Mouse (Mus musculus) adrenal gland, adult 8-10 months (tissue): ENCODE measurements around the gene Bean1. TPM values are rescaled to one million over a fixed set of nuclear protein-coding genes. Genes with fewer than 3 reads are reported as not detected.

Experiments used
- DNase-seq: peaks from one replicate; pipeline ENCODE4 v3.0.0; 2022
- total RNA-seq, 4 experiments: library from RNA; stranded (reverse); gene quantifications; 2 replicates each; pipeline ENCODE4 v1.2.4; 2022

Gene Bean1
- total RNA-seq = 10 to 100 TPM in 1 of 4 experiments, 1 to 10 TPM in 3; 3.3 to 10.8 (median 4.8) TPM

DNA sequence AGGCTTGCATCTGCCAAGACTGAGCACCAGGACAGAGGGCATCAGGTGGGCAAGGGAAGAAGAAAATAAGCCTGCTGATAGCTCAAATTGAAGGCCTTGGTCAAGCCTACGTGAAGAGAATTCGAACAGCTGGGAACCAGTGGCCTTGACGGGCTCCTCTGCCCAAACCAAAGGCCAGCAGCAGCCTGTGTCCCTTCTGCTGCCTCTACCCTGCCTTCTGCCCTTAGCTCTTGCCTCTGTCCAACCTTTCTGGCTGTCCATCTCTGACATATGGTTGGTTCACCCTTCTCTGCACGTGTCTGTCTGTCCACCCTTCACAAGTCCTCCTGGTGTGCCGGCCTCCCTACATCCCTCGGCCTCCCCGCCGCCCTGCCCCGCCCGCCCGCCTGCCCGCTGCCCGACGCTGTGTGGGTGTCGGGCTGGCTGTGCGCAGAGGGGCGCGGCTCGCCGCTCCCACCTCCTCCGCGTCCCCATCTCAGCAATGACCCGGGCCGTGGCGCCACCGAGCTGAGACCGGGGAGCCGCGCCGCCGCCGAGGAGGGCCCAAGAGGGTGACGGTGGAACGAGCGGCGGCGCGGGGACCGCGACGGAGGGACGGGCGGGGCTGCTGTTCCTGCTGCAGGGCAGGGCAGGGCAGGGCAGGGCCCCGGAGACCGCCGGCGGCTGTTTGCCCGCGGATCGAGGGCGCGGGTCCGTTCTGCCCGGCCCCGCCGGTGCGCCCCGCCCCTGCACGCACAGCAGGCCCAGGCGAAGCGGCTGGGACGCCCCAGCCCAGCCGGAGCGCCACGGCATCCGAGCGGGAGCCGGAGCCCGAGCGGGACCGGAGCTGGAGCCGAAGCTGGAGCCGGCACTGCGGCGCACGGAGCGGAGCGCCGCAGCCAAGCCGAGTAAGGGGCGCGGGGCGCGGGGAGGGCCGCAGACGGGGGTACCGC is at the start of gene Bean1:
TSS of gene Bean1 (plus strand) at position 325 of the 932 bp plus-strand sequence.
- no peak for DNase-seq

DNA sequence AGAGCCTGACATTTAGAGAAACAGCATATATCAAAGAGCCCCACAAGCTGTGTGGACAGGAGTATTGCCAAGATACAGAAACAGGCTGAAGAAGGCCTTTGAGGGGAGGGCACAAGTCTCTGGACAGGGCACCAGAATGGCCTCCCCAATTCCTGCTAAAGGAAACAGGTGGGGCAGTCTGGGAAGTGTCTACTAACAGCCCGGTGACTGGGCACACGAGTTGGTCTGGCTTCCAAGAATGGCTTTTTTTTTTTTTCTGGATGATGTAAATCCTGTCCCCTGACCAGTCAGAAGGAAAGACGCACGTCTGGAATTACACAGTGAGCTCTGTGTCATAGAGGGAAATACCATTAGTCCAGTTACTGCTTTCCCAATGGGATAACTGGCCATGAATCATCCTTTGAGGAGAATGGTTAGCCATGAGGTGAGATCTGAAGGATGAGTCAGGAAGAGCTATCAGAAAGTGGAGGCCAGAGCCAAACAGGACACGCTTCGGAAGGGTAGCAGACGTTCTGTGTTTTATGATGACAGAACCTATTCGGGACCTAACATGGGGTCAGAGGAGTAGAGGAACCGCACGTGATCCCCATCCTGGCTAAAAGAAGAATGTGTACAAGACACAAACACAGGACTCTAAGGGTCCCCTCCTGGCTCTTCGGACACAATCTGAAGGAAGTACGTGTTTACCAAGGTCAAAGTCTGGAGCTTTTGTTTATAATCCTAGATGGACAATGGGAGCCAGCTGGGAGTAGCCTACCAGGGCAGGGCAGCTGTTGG is 48.4 kb upstream of the Bean1 start:
- DNase-seq = peak; percentile 35

DNA sequence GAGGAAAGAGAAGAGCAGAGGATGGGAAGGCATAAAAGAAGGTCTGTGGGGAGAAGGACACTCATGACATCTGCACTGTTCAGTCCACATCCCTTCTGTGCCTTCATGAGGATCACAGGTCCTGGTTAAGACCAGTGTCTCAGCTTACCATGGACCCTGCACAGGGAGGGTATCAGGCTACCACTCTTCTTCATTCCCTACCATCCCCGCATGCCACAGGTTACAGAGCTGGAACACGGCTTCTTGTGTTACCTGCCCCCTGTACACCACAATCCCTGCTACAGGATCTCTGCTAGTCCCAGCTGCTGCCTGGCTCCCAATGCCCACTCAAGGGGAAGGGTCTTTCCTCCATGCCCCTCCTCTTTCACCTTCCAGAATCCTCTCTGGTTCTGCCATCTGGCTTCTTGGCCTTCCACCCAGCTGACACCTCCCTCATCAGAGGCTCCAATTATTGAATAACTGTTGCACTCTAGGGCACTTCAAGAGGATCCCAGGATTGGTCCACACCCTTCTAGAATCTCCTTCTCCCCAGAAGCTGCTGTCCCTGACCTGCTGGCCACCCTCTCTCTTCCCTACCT is 47.1 kb upstream of the Bean1 start:
- no peak for DNase-seq

DNA sequence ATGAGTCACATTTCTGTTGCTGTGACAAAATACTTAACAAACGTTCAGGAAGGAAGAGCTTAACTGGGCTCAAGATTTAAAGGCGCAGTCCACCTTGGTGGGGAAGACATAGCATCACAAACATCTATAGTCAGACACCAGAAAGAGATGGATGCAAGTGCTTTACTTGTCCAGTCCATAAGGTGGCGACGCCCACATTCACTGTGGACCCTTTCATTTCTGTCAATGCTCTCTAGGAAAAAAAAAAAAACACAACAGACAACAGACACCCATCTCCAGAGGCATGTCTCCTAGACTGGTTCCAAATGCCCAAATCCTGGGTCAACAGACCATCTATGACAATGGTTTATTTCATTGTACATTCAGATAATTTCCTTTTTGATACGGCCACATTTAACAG is 45.7 kb upstream of the Bean1 start:
- DNase-seq = no peak

DNA sequence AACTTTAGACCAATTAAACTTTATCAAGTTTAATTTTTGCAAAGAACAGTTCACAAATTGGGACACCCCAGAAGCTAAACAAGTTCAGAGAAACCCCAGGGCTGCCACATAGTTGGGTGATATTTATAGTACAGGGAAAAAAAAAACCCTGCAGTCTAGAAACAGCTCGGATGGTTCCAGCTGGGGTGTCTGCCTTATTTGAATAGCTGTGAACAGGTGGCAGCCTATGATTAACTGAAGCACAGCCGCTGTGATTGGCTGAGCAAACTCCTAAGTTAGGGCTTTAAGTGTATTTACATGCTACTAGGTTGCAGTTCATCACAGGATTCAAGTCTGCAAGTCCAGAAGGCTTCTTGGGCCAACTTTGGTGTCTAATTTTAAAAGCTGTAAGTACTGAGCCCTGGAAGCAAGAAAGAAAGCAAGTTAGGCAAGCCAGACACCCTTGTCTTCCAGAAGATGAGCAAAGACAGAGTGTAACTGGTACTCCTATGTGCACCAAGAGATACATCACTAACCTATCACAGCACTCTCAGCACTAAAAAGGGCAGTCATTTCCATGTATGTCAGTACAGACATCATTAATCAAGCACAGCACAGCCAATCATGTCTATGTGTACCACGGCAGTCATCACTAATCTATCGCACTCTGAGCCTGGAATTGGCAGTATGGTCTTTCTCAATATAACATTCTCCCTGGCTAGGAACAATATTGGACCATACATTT is 42.9 kb upstream of the Bean1 start:
- DNase-seq = no peak

DNA sequence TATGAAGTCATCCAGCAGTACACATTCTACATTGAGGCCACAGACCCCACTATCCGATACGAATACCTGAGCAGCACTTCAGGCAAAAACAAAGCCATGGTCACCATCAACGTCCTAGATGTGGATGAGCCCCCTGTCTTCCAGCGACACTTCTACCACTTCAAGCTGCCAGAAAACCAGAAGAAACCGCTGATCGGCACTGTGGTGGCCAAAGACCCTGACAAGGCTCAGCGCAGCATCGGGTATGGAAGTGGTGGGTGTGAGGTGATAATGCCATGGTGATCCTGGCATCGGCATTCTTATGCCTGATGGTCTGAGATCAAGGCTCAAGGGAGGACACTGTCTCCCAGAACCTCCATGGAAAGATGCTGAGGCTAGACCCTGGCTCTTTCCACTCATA is 39.3 kb upstream of the Bean1 start:
- no peak for DNase-seq

DNA sequence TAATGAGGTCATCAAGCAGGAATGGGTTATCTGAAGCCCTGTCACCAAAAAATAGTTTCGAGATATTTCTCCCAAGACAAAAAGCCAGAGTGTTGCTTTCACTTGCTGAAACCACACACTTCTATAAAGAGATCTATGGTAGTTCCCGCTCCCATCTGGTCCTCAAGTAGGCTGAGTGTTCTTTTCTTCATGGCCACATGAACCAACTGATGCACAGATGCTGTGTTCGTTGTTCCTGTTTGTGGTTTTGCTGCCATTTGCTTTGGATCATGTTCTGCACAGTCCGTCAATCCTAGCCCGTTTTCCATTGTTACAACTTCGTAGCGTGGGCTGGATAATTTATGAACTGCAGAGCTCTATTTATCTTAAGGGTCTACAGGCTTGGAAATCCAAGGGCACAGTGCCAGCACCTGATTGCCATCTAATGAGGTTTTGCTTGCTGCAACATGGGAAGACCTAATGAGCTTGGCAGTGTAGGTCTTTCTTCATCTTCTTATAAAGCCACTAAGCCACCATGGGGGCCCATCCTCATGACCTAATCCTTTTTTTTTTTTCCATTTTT is 38.7 kb upstream of the Bean1 start:
- DNase-seq = no peak

DNA sequence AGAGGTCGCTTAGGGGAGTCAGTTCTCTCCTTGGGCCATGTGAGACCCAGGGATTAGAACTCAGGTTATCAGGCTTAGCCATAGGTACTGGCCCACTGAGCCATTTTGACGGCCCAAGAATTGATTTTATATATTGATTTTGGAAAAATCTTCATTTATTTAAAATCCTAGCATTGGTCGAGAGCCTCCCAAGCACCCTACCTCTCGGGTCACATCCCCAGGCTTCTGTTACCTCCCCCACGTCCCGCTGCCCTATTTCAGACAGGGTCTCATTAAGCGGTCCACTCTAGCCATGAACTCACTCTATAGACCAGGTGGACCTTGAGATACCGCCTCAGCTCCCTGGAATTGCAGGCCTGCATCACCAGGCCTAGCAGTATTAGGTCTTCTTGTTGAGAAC is 35.7 kb upstream of the Bean1 start:
- DNase-seq = no peak

DNA sequence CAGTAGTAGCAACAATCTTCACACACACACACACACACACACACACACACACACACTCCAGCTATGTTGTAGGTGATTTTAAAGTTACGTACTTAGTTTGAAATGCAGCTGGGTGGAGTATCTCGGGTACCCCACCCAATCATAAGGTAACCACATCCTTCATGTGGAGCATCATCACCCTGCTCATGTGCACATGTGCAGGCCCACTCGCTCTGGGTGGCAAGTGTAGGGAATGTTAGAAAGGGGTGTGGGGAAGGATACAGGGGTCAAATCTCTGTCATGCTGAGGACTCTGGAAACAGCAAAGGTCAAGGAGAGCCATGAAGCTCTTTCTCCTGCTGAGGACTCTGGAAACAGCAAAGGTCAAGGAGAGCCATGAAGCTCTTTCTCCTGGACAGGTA is 34.0 kb upstream of the Bean1 start:
- no peak for DNase-seq

DNA sequence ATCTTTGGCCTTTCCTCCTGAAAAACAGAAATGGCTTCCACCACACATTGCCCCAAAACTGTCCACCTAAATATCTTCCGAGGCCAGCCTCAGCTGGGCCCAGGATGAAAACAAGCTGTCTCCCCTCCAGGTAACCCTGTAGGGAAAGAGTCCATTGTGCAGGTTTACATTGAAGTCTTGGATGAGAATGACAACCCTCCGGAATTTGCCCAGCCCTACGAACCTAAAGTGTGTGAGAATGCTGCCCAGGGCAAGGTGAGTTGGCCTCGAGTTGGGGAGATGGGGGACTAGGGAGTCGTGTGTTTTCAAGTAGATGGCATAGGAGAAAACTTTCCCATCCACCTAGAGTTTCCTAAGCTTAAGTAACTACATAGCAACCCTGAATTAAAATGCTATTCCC is 32.6 kb upstream of the Bean1 start:
- no peak for DNase-seq

DNA sequence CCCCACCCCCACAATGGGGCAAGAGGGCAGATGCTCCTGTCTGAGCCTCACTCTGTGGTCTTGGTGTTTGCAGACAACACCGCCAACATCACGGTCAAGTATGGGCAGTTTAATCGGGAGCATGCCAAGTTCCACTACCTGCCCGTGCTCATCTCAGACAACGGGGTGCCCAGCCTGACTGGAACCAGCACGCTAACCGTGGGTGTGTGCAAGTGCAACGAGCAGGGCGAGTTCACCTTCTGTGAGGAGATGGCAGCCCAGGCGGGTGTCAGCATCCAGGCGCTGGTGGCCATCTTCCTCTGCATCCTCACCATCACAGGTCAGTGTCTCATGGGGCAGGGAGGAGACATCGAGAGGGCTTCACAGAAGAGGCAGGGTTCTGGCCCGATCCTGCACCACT is 29.6 kb upstream of the Bean1 start:
- DNase-seq = no peak

DNA sequence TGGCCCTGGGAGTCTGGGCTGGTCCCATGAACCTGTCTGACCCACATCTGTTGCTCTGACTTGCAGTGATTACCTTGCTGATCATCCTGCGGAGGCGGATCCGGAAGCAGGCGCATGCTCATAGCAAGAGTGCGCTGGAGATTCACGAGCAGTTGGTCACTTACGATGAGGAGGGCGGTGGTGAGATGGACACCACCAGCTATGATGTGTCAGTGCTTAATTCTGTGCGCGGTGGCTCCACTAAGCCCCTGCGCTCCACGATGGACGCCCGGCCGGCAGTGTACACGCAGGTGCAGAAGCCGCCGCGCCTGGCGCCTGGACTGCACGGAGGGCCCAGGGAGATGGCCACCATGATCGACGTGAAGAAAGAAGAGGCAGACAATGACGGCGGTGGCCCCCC is 27.8 kb upstream of the Bean1 start:
- no peak for DNase-seq

DNA sequence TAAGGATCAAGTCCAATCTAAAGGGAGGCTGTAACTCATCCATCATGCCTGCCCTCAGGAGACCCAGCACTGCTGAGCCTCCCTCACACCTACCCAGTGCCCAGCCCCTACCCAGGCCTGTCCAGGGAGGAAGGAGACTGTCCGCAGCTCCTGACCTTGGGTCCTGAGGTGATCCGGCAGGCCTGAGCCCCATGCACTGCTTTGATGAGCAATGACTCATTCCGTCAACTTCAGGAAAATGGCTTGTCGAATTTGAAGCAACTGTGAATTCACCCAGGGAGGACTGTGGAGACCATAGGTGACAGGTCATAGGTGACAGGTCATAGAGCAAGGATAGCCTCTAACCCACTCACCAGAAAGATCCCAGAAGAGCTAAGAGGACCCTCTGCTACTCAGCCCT is 26.9 kb upstream of the Bean1 start:
- no peak for DNase-seq

DNA sequence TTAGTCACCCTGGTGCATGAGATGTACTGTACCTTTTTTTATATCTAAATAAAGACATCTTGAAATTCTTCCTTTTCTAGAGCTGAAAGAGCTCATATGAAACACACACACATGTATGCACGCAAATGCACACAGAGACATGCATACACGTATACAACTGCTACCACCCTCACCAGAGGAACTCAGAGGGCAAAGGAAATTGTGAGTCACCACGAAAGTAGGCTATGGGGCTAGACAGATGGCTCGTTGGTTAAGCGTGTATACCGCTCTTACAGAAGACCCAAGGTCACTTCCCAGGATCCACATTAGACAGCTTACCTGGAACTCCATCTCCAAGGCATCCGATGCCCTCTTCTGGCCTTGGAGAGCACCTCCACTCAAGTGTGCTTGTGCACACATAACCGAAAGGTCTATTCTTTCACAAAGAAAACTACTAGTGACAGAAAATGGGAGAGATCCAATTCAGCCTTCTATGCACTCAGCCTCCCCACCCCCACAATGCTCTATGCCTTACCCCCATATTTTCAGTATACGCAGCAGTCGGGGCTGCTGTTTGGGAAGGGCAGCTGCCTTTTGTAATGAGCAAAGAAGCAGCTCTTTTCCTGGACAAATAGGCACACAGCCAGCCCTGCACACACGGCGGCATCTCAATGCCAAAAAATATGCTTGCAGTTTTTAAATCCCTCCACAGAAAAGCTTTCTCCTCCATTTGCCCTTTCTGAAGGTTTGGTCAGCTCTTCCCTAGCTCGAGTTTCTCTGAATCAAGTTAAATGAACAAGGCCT is 25.6 kb upstream of the Bean1 start:
- DNase-seq = no peak

DNA sequence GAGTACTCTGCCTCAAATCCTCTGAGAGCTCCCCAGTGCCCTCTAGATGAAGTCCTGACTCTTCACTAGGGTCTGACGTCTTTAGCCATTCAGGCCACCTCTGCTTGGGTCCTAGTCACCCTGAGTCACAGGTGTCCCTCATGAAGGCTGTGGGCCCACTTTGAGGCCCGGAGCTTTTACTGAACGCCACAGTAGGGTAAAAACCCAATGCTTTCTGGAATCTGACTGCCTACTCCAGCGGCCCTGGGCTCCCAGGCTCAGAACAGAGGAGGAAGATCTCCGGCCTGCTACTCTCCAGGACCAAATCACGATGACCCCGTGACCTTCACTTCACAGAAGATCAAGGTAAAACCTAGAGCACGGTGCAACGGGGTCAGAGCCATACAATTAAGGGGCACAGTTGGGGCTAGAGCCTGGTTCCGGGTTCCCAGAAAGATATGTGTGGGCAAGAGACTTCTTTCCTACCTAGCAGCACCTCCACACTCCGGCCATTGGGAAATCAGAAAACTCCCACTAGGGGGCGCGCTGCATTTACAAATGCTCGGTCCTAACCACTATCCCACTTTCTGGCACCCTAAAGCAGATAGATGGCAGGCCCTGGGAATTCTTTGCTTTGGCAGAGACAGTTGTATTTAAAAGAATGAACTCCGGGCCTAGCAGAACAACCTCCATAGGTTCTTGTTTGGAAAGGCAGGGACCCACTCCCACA is 24.1 kb upstream of the Bean1 start:
- DNase-seq = peak; percentile 72

DNA sequence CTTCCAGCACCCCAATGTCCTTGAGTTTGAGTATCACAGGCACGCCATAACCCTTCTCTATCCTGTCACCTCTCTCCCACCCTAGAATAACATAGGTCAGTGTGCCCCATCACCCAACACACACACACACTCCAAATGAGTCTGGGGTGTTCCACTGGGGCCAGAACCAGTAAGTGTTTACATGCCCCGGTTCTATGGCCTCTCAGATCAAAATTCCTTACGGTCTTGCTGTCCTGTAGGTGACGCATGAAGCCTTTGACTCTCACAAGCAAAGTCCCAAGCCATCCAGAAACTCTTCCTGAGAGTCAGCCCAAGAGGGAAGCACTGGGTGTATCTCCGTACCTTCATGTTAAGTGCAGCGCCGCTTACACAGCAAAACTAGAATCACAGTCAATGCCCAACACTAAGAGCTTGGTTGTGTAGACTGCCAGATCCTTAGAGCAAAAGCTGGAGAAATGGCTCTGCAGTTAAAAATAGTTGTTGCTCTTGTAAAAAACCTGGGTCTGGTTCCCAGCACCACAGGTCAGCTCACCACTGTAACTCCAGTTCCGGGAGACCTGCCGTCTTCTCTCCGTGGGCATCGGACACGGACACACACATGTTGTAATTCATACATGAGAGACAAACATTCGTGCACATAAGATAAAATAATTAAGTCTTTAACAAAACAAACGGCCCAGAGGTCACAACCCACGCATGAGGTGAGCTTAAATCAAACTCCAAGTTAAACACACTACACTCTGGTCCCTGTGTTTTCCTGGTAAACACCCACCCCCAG is 23.3 kb upstream of the Bean1 start:
- DNase-seq = no peak

DNA sequence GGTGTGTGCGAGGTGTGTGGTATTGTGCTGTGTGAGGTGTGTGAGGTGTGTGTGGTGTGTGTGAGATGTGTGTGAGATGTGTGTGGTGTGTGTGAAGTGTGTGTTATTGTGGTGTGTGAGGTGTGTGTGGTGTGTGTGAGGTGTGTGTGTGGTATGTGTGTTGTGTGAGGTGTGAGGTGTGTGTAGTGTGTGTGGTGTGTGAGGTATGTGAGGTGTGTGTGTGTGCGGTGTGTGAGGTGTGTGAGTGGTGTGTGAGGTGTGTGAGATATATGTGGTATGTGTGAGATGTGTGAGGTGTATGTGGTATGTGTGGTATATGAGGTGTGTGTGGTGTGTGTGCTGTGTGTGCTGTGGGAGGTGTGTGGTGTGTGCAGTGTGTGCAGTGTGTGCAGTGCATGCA is 22.3 kb upstream of the Bean1 start:
- DNase-seq = no peak

DNA sequence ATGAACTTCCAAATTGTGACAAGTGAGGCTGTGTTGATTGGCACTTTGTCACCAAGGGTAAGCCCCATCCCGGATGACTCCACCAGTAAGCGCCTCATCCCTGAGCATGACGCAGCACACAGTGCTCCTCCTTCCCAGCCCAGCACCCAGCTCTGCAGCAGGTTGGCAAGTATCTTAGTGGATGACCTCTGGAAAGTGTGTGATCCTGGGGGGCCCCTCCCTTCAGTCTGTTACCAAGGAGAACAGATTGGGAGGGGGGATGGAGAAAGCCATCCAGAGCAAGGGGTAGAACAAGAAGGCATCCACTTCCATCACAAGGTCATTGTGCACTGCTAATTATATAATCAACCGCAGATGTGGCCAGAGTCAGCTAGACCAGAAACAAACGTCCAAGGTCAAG is 9.5 kb upstream of the Bean1 start:
- no peak for DNase-seq

DNA sequence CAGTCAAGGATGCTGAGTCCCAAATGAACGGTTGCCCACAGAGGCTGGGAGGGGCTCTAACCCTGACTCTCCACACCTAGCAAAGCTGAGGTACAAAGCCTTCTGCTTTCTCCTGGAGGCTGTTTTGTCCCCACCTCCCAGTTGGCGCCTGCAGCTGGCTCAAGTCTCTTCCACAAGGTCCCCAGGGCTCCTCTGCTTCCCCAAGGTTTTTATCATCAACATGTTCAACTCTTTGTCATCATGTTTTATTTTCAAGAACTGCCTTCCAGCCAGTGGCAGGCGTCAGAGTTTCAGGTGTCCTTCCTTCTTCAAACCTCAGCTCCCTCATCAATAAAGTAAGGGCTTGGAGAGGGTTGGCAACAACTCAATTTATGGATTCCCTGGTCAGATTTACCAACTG is 781 bp upstream of the Bean1 start:
- DNase-seq = no peak

DNA sequence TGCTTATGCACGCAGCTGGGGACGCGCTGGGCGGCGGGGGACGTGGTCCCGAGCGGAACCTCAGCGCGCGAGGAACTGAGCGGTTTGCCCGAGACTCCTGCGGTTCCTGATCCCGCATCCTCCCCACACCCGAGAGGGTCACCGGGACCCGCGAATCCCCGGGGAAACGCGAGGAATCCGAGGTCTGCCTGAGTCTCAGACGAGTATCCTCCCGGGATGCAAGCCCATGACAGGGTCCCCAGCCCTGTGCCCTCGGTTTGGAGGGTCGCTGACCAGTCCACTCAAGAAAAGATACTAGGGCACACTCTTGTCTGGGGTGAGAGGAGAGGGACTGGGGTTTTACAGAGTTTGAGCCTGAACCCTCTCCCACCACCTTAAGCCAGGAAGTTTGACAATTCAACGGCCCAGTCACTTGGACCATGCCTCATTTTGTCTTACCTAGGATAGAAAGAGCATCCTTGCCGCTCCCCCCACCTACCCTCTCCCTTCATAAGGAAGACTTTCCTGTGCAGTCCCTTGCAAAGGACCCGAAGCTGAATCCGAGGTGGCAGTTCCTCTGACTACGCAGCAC is 893 bp downstream of the Bean1 start:
- no peak for DNase-seq
